Mouse (Mus musculus) brain, embryonic 18.5 days (tissue): Measurements from ENCODE around the gene Rai14.

ENCODE experiments used
- DNase-seq: peaks from one replicate; pipeline ENCODE4 v3.0.0-alpha.2; 2012; ENCODE audit warnings: low read depth, low spot score

Rai14 gene

GRCm38 (mm10) chr15:10714409-10715138, at the start of gene Rai14:
Rai14 (minus strand) TSS chr15:10714624.
- no peak for DNase-seq

DNA sequence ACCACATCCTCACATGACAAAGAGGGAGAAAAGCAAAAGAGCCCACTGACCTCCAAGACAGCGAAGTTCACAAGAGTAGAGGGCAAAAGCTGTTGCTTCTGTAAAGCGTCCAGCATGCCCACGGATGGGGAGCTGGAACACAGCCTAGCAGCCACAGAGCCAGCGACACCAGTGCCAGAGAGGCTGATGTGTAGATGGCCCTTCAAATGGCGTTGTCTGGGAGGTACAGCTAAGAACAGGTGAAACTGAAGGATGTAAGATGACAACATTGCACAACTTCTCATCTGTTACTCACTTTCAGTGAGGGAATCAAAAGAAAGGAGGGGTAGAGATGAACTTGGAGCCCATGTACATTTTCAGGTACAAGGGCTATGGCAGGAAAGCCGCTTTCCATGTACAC, 47.0 kb upstream of the Rai14 start:
- no peak for DNase-seq

DNA sequence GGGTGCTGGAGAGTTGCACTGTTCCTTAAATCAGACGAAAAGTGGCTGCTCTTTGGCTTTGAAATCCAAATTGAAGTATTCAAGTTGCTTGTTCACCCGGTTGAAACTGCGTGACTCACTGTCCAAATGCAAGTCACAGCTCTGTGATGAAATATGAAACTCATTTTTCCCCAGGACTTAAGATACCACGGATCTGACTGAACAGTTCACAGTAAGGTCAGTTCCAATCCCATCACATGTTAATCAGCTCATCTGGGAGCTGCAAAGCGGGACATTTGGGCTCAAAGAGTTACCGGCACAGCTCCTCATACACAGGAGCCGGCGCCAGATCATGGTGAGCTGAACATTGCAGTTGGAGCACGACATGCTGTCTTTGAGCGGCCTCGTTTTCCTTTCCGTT, 45.6 kb upstream of the Rai14 start:
- DNase-seq = no peak

GRCm38 (mm10) chr15:10759440-10759839, 45.0 kb upstream of the Rai14 start:
- DNase-seq = no peak

DNA sequence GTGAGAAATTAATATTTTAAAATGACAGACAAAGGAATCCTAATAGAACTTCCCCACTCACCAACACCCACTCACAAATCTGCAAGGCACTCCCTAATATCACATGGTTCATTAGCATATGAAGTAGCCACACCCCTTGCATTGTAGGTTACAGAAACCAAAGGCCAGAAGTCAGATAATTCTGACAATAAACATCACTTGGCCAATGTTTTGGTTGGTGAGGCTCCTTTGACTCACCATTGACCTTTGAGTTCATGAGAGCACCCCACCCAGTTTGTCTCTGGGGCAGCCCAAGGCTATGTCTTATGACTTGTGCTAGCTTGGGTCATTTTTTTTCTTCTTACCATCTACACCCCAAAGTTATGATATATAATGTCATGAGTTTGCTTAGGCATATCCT, 44.4 kb upstream of the Rai14 start:
- DNase-seq = no peak

DNA sequence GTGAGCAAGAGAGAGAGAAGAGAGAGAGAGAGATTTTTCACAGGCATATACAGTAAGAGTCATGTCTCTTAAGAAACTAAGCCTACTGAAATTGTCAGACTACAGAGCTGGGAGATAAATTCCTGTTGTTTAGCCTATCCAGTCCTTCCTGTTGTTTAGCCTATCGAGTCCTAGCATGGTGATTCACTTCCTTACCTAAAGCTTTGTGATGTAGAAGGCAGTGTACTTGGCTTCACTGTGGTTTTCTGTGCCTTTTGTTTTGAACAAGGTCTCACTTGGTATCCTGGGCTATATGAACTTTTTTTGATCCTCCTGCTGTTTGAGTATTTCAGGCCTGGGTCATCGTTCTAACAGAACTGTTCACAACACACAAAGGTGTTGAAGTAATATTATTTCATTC, 36.7 kb upstream of the Rai14 start:
- DNase-seq = no peak

GRCm38 (mm10) chr15:10750339-10750738, 35.9 kb upstream of the Rai14 start:
- DNase-seq = no peak

DNA sequence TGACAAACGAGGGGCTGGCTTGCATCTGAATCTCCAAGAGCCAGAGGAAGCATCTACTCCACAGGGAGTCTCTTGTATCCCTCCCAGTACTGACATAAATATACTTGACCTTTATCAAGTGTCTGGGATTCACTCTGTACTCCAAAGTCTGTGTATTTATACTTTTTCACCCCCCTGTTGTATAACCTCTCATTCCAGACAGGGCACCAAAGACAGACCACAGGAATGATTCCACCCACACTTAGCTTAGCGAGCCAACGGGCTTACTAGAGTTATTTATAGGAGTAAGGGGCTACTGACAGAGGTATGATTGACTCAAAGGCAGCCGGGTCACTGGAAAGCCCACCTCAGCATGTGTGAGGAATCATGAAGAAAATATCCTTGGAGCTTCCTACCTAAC, 35.3 kb upstream of the Rai14 start:
- no peak for DNase-seq

DNA sequence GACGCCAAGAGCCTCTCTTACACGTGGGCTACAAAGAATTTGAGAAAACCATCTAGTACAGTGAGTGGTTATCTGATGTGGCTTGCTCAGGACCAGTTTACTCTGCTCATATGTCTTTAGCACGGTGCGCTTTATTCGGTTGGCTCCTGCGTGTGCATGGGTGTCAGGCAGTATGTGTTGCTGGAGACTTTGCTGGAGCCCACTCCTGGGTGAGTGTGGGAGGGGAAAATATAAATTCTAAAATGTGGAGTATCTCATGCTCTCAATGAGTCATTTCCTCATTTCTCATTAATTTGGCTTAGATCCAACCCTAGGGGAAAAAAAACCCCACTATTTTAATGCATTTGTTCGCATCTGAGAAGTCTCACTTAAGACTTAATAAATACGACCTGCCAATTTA, 33.2 kb upstream of the Rai14 start:
- DNase-seq = peak; percentile 10

- no peak for DNase-seq
Observed at GRCm38 (mm10) chr15:10747226-10747625, 32.8 kb upstream of the Rai14 start.

- DNase-seq = no peak
Observed at GRCm38 (mm10) chr15:10746303-10747051, 32.1 kb upstream of the Rai14 start.

GRCm38 (mm10) chr15:10742441-10742840, 28.0 kb upstream of the Rai14 start:
- no peak for DNase-seq

DNA sequence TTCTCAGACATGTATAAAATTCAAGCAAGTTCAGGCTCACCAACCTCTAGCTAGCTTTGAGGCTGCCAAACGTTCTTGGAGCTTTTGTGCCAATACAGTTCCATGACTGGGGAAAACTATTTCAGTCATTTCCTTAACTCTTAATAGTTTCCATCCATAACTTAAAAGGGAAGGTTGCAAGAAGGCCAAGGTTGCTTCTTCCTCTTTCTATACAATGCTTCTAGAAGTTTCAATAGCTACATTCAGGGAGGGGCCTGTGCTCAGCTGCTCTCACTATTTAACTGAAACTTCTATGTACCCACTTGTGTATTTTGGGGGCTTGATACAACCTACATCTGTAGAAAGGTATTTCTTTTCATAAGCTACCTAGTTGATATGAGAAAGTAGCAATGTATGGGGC, 24.9 kb upstream of the Rai14 start:
- no peak for DNase-seq

GRCm38 (mm10) chr15:10738354-10739142, 24.1 kb upstream of the Rai14 start:
- no peak for DNase-seq

GRCm38 (mm10) chr15:10735948-10736347, 21.5 kb upstream of the Rai14 start:
- no peak for DNase-seq

- DNase-seq = no peak
Observed at GRCm38 (mm10) chr15:10735216-10735615, 20.8 kb upstream of the Rai14 start.

DNA sequence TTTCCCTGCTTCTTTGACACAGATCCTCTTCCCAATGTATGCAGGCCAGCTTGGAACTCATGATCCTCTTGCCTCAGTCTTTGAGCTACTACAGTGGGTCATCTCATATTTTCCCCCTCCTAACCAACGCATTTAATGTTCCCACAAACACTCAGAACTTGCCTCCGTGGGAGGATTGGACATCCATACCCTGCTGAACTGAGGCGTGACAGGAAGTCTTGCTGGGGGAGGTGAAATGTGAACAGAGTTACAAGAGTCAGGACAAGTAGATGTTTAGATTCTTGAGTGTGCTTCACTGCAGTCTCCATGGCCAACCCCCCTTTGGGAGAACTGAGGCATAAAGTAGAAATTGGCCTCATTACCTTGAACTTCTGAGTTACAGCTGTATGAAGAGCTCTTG, 17.0 kb upstream of the Rai14 start:
- DNase-seq = no peak

DNA sequence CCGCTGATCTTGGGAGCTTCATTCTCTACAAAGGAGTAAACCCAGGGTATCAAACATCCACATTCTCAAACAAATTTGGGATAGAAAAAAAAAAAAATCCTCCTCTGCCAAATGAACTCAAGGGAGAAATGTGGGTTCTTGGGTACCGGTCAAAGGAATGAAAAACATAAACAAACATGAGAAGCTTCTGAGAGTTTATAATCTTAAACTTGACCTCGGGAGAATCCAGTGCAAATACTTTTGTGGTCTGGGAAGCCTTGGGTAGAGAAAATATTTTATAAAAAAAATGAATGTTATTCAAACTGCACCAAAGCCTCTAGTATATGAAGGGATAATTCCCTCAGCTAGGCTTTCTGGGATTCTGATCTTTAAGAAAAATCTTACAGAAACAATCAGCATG, 11.8 kb upstream of the Rai14 start:
- DNase-seq = no peak

DNA sequence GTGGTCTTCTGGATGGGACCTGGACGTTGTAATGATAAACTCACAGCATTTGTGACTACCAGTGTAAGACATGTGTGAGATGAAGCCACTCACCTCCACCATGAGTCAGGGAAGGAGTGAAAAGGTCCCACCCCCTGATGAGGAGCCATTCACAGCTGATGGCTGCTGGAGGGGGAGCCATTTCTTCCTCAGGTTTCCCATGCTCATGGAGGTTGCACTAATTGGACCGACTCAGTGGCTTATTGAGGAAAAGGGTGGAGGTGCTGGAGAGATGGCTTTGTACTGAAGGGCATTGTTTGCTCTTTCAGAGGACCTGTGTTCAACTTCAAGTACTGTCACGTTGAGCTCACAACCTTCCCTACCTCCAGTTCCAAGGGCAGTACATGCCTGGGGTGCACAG, 10.4 kb upstream of the Rai14 start:
- DNase-seq = no peak

- no peak for DNase-seq
Observed at GRCm38 (mm10) chr15:10723507-10723906, 9.1 kb upstream of the Rai14 start.

GRCm38 (mm10) chr15:10722629-10723339, 8.4 kb upstream of the Rai14 start:
- DNase-seq = no peak

DNA sequence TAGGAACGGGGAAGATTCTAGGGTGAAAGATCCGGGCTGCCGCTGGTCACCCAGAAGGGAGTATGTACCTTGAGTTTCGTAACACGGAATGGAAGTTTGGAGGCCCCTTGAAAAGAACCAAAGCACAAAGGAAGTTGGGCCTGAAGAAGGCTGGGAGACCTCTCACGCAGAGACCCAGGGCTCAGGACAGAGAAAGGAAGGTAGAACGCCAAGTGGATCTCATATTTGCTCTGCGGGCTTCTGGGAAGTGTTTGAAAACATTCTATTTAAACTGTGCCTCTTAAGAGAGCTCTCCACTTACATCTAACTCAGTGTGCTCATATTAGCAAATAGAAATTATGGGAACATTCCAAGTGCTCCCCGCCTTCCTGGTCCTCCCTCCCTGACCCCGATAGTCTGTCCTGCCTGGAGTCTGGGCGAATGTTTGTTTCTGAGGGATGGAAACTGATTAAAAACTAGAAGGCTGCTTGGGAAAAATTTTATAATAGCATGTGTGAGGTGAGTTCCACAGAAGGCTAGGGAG, 6.9 kb upstream of the Rai14 start:
- no peak for DNase-seq
